Mouse (Mus musculus) bone marrow macrophage, adult 2 months (primary cell): Measurements from ENCODE around the gene St3gal3. TPM values are rescaled to one million over a fixed set of nuclear protein-coding genes. Genes with fewer than 3 reads are reported as not detected.

Experiments used
- H3K27ac ChIP-seq: 2 replicates; pipeline ENCODE4 v1.5.1; 2012; ENCODE audit warnings: low read depth, low read length; ENCODE audit not compliant: insufficient read depth
- H3K4me1 ChIP-seq: 2 replicates; pipeline ENCODE4 v1.6.1; 2012; ENCODE audit warnings: low read length; ENCODE audit not compliant: control insufficient read depth, insufficient read depth
- H3K4me3 ChIP-seq: 2 replicates; pipeline ENCODE4 v1.5.1; 2012; ENCODE audit warnings: mild to moderate bottlenecking, low read length, moderate library complexity; ENCODE audit not compliant: insufficient read depth
- CTCF ChIP-seq: IDR thresholded peaks from 2 replicates; pipeline ENCODE4 v1.5.1; 2012; ENCODE audit warnings: low read depth, mild to moderate bottlenecking, low read length, moderate library complexity
- POLR2A ChIP-seq: IDR thresholded peaks from 2 replicates; pipeline ENCODE4 v1.6.1; 2012; ENCODE audit warnings: mild to moderate bottlenecking, low read depth, low read length, borderline replicate concordance
- polyA plus RNA-seq: library from polyadenylated mRNA; stranded (reverse); fragments of >200 nt; gene quantifications from 2 replicates; pipeline ENCODE4 v1.2.4, GENCODE M21; 2012; ENCODE audit not compliant: missing spikeins, insufficient read depth, insufficient read length

St3gal3 gene
- polyA plus RNA-seq, 1 experiment = 18.6 TPM

DNA sequence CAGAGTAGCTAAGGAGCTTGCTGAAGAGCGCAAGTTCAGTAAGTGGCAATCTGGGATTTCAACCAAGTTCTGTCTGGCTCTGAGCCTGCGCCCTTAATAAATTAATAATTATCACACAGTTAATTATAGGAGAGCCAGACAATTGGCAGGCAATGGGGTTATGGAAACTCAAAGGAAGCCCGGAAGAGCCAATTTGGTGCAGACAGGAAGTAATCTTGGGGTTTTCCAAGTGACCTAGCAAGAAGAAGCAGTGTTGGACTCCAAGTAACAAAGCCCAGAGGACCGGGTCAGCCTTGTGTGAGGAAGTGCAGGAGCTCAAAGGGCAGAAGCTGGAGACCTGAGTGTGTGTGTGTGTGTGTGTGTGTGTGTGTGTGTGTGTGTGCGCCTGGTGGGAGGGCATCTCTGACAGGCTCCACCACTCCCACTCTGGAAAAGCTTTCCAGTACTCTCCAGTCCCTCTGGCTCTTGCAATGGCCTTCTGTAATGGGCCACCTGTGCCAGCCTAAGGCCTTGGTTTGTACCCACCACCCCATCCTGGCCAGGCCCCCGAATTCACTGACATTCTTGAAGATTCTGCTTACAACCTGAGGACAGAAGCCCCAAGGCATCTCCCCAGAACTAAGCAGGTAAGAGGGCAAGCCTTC, 103.5 kb downstream of the St3gal3 start:
- H3K4me3 ChIP-seq = no peak overlapping the region
- H3K27ac ChIP-seq = no peak overlapping the region
- no peak for TF ChIP-seq POLR2A
- no peak for TF ChIP-seq CTCF
- H3K4me1 ChIP-seq = peaks cover 10% of the 10 kb centered on the region

GRCm38 (mm10) chr4:118030330-118030729, 104.4 kb downstream of the St3gal3 start:
- peaks cover 10% of the 10 kb centered on the region for H3K4me1 ChIP-seq
- TF ChIP-seq CTCF (no peak), POLR2A (no peak)
- no peak overlapping the region for H3K27ac ChIP-seq
- H3K4me3 ChIP-seq = no peak overlapping the region

- H3K4me3 ChIP-seq = no peak overlapping the region
- H3K27ac ChIP-seq = no peak overlapping the region
- peaks cover 10% of the 10 kb centered on the region for H3K4me1 ChIP-seq
- TF ChIP-seq POLR2A (no peak), CTCF (no peak)
Observed at GRCm38 (mm10) chr4:118029892-118030291, 104.8 kb downstream of the St3gal3 start.

DNA sequence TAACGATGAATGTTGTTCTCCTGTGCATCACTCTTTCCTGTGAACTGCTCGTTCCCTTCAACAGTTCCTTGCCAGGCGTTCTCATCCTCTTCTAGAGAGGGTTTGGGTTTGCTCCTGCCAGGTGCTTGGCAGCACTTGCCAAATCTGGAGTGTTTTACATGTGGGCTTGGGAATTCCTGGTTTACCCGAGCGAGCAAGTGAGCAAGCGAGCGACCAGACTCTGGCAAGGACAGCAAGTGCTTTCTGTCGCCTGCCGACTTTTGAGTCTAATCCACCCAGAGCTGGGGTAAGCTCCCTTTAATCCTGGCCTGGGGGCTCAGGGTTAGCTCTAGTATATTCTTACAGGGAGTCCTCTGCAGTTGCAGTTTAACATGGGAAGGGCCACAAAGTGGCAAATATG, 105.7 kb downstream of the St3gal3 start:
- no peak for TF ChIP-seq POLR2A
- TF ChIP-seq CTCF = no peak
- H3K27ac ChIP-seq = no peak overlapping the region
- H3K4me3 ChIP-seq = no peak overlapping the region
- peaks cover 10% of the 10 kb centered on the region for H3K4me1 ChIP-seq

GRCm38 (mm10) chr4:118025931-118026330, 108.8 kb downstream of the St3gal3 start:
- Histone ChIP-seq H3K4me3 (no peak overlapping the region), H3K27ac (no peak overlapping the region), H3K4me1 (no peaks in the 10 kb centered on the region)
- TF ChIP-seq POLR2A = no peak
- no peak for TF ChIP-seq CTCF

GRCm38 (mm10) chr4:118025381-118025780, 109.3 kb downstream of the St3gal3 start:
- no peak overlapping the region for H3K4me3 ChIP-seq
- no peaks in the 10 kb centered on the region for H3K4me1 ChIP-seq
- no peak overlapping the region for H3K27ac ChIP-seq
- TF ChIP-seq CTCF (no peak), POLR2A (no peak)

DNA sequence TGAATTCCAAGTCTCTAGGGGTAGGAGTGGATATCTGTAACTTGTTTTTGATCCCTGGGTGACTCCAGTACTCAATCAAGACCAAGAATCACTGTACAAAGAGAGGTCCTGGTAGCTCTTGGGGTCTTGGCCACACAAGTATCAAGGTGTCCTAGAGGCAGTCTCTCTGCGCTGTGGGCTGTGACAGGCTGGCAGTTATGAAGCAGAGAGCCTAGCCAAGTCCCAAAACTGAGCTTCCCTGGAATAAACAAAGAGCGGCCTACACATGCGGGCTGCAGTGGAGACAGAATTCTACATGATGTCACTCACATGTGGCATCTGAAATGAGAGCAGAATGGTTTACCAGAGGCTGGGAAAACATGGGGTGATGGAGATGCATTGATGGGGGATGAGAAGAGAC, 111.9 kb downstream of the St3gal3 start:
- Histone ChIP-seq H3K27ac (no peak overlapping the region), H3K4me3 (no peak overlapping the region), H3K4me1 (no peaks in the 10 kb centered on the region)
- TF ChIP-seq POLR2A (no peak), CTCF (no peak)

- Histone ChIP-seq H3K4me1 (no peaks in the 10 kb centered on the region), H3K4me3 (no peak overlapping the region), H3K27ac (no peak overlapping the region)
- TF ChIP-seq CTCF = no peak
- TF ChIP-seq POLR2A = no peak
Observed at GRCm38 (mm10) chr4:118022406-118022805, 112.3 kb downstream of the St3gal3 start.

DNA sequence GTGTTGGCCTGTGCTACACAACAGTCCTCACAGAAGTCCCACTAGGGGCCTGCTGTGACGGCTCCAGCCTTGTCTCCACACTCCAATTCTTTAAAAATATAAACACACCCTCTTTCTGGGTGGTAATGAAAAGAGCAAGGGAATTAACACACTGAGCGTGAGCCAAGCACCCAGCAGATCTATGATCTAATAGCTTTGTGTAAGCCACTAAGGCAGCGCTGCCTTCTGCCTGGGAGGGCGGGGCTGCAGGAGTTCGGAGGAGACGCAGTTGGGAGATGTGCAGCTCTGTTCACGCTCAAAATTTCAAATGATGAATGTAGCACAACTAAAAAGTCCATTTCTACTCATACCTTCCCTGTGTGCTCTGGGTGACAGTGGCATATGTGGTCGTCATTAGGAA, 115.1 kb downstream of the St3gal3 start:
- Histone ChIP-seq H3K27ac (no peak overlapping the region), H3K4me3 (no peak overlapping the region), H3K4me1 (no peaks in the 10 kb centered on the region)
- TF ChIP-seq POLR2A = no peak
- TF ChIP-seq CTCF = no peak

DNA sequence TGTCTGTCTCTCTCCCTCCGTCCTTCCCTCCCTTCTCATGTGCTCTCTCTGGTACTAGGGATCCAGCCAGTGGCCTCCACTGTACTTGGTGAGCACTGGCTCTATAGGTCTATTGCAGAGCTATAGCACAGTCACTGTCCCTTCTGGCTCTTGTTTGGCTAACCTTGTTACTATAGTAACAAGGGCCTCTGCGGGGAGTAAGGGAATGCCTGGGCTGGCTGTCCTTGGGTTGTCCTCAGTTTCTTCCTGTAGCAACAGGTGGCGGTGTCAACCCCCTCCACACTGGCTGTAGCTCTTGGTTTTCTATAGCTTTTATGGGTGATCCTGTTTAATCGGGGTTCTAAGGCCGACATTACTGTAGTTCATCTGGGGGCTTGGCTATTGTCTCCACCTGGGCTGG, 115.5 kb downstream of the St3gal3 start:
- Histone ChIP-seq H3K4me3 (no peak overlapping the region), H3K27ac (no peak overlapping the region), H3K4me1 (no peaks in the 10 kb centered on the region)
- TF ChIP-seq POLR2A (no peak), CTCF (no peak)
